Mouse (Mus musculus): ENCODE results near the gene Ncapd2.
A peak's percentile ranks its signal among the peaks of the same experiment; 100 is the strongest.

The Ncapd2 gene

GRCm38 (mm10) chr6:125147329-125147728 lies 44.2 kb downstream of the Ncapd2 start:
- DNase-seq (ENCODE audit: low read depth), result no peak

- DNase-seq (ENCODE audit: low read depth), result no peak
These were observed 44.7 kb downstream of the Ncapd2 start for GRCm38 (mm10) chr6:125146797-125147196.

- no peak for DNase-seq (ENCODE audit: low read depth)
These were observed 45.4 kb downstream of the Ncapd2 start for GRCm38 (mm10) chr6:125146148-125146547.

GRCm38 (mm10) chr6:125145479-125145951 lies 46.0 kb downstream of the Ncapd2 start:
- DNase-seq (ENCODE audit: low read depth), result no peak

GRCm38 (mm10) chr6:125145001-125145400 lies 46.5 kb downstream of the Ncapd2 start, which contains the start of gene Iffo1:
TSS of gene Iffo1 (plus strand) at chr6:125145241.
- DNase-seq (ENCODE audit: low read depth), result peak; percentile 87

GRCm38 (mm10) chr6:125143904-125144303 lies 47.6 kb downstream of the Ncapd2 start:
- no peak for DNase-seq (ENCODE audit: low read depth)

- DNase-seq (ENCODE audit: low read depth), result no peak
These were observed 48.4 kb downstream of the Ncapd2 start for GRCm38 (mm10) chr6:125143128-125143527.

GRCm38 (mm10) chr6:125142436-125142835 lies 49.1 kb downstream of the Ncapd2 start:
- no peak for DNase-seq (ENCODE audit: low read depth)

GRCm38 (mm10) chr6:125139747-125140146 lies 51.8 kb downstream of the Ncapd2 start:
- DNase-seq (ENCODE audit: low read depth), result no peak

- DNase-seq (ENCODE audit: low read depth), result peak; percentile 71
These were observed 54.4 kb downstream of the Ncapd2 start for GRCm38 (mm10) chr6:125137002-125137671.

- DNase-seq (ENCODE audit: low read depth), result no peak
These were observed 59.0 kb downstream of the Ncapd2 start for GRCm38 (mm10) chr6:125132470-125132869.

- DNase-seq (ENCODE audit: low read depth), result peak; percentile 97
These were observed 60.0 kb downstream of the Ncapd2 start, which contains the start of gene Nop2 for GRCm38 (mm10) chr6:125131302-125132156. TSS of gene Nop2 (plus strand) at chr6:125131909.

- DNase-seq (ENCODE audit: low read depth), result no peak
These were observed 61.6 kb downstream of the Ncapd2 start for GRCm38 (mm10) chr6:125129710-125130402.

- DNase-seq (ENCODE audit: low read depth), result no peak
These were observed 62.8 kb downstream of the Ncapd2 start for GRCm38 (mm10) chr6:125128724-125129123.

- DNase-seq (ENCODE audit: low read depth), result no peak
These were observed 72.1 kb downstream of the Ncapd2 start for GRCm38 (mm10) chr6:125119387-125119786.

Measured in naive thymus-derived CD4-positive, alpha-beta T cell, adult 2 months (primary cell).